Comparison of ENCODE assay signal across 11 mouse cellular contexts in genomic region chr4:130552312-130553120, GRCm38 (mm10). TPM values are rescaled to one million over a fixed set of nuclear protein-coding genes. Genes with fewer than 3 reads are reported as not detected.
A peak's percentile ranks its signal among the peaks of the same experiment; 100 is the strongest.
DNase-seq lines count a peak whose midpoint lies in the region; ATAC-seq lines count a peak whose summit lies in the region.
"Had no signal": no experiment of that assay in that cellular context is flagged by ENCODE, and none has a peak within 500 bp of the region (broad histone marks: within the 10 kb centered on the region; RNA-seq: fewer than 3 reads in every experiment).

No protein-coding gene starts in this region.

- 25% methylated on average over 8 of the region's 8 CpGs for WGBS in limb, embryonic 13.5 days
- WGBS in neural tube, embryonic 14.5 days: 13% methylated on average over 8 of the region's 8 CpGs

- H3K27me3 ChIP-seq in limb, embryonic 13.5 days: no peaks in the 10 kb centered on the region
- no peaks in the 10 kb centered on the region for H3K27me3 ChIP-seq in neural tube, embryonic 14.5 days (ENCODE audit: control insufficient read depth, insufficient read depth, low read length)

- H3K27ac ChIP-seq in limb, embryonic 13.5 days: no peak overlapping the region; the same call in 1 of the 2 replicates
- H3K27ac ChIP-seq in neural tube, embryonic 14.5 days (ENCODE audit: low read depth, low read length): peak overlapping the region; percentile 45; the same call in 1 of the 2 replicates

- H3K4me3 ChIP-seq in limb, embryonic 13.5 days: no peak overlapping the region
- no peak overlapping the region for H3K4me3 ChIP-seq in neural tube, embryonic 14.5 days (ENCODE audit: low read depth, low read length)

- H3K9ac ChIP-seq in limb, embryonic 13.5 days: no peak overlapping the region
- 0 out of 2 replicates have a peak overlapping the region, but pooled peaks have one; percentile 0 for H3K9ac ChIP-seq in neural tube, embryonic 14.5 days (replicated peaks; ENCODE audit: low read depth, low read length)

- no peak for ATAC-seq in cerebellum, adult (ENCODE audit: insufficient number of reproducible peaks, low FRiP score, low TSS enrichment)
- ATAC-seq in limb, embryonic 13.5 days (ENCODE audit: low FRiP score, low read depth): 0 out of 2 replicates have a peak, but pooled peaks have one; percentile 63
- peak; percentile 54; the same call in 1 of the 2 replicates for ATAC-seq in neural tube, embryonic 14.5 days (ENCODE audit: low read depth)

- DNase-seq in cerebellum, postnatal 10 days: peak; percentile 71 to 77
- DNase-seq in right cerebral cortex, postnatal 14 days: peak; percentile 54
- no peak for DNase-seq in right cerebral cortex, postnatal 36 days (ENCODE audit: low spot score in 2 of 2)
- DNase-seq in gastrocnemius, postnatal 25 days: no peak
- DNase-seq in urinary bladder, postnatal 10 days (ENCODE audit: low spot score): no peak
- DNase-seq: adrenal gland, postnatal 25 days; B cell, adult 2 months had no signal

- no peaks in the 10 kb centered on the region for H3K9me3 ChIP-seq in limb, embryonic 13.5 days
- H3K9me3 ChIP-seq in neural tube, embryonic 14.5 days (ENCODE audit: control insufficient read depth, low read length): no peaks in the 10 kb centered on the region

- H3K4me1 ChIP-seq in limb, embryonic 13.5 days: peaks cover 18% of the 10 kb centered on the region
- H3K4me1 ChIP-seq in neural tube, embryonic 14.5 days (ENCODE audit: control insufficient read depth, insufficient read depth, low read length): peaks cover 33% of the 10 kb centered on the region

- H3K4me2 ChIP-seq in limb, embryonic 13.5 days (replicated peaks): no peak overlapping the region
- H3K4me2 ChIP-seq in neural tube, embryonic 14.5 days (ENCODE audit: low read depth, low read length): no peak overlapping the region

- no peaks in the 10 kb centered on the region for H3K36me3 ChIP-seq in limb, embryonic 13.5 days
- no peaks in the 10 kb centered on the region for H3K36me3 ChIP-seq in neural tube, embryonic 14.5 days (ENCODE audit: control insufficient read depth, insufficient read depth, low read length)

RNA-seq across cellular contexts. Expression of gene Nkain1, which starts 21.5 kb away (rescaled TPM):
- polyA plus RNA-seq in limb, embryonic 13.5 days (2015; fragmentation: Nextera tagmentation; extraction: Ambion mirVana): 2.6 and 3.0 TPM in 2 replicates
- polyA plus RNA-seq in neural tube, embryonic 14.5 days (2014; fragmentation: Nextera tagmentation; extraction: Ambion mirVana): 17.4 and 19.9 TPM in 2 replicates
- total RNA-seq in gastrocnemius, postnatal 25 days (2021): 10 to 100 TPM in 1 of 2 experiments, 1 to 10 TPM in 1; 6.7 to 15.0 TPM
- total RNA-seq: neutrophil, adult 5-6 weeks had no signal

Comparison
In these comparisons a context has a peak if more than half of its experiments do, and no peak if none do; other contexts are left out.
1. DNase-seq: peak in cerebellum, postnatal 10 days (2 of 2) and right cerebral cortex, postnatal 14 days (single experiment); none in right cerebral cortex, postnatal 36 days (0 of 2), gastrocnemius, postnatal 25 days (single experiment) and urinary bladder, postnatal 10 days (single experiment).